In the genomic region with DNA sequence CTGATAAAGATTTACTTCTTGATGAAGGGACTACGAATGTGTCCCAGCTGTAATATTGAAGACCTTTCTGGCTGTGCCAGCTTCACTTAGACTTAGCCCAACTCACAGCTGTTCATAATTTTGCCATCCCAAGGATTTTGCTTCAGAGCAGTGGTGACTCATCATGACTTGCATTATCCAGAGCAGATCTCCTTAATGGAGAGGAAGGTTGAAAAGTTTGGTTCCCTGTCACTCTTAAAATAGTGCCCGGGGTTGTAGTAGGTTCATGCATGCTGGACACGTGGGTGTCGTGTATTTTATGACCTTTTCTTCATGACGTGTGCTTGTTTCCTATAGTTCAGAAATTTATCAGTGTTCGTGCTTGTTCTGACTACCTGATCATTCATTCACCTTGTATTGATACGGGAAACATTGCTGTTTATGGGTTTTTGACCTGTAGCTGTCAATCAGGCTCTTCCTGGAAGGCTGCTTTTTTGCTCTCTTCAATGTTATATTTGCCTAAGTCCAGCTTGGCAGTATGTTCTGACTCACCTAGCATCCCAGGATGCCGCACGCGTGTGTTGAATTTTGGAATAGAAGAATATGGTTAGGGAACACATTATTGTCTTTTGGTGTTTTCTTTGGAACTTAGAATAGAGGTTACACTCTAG, we compare ENCODE assay signal across 21 mouse cellular contexts. TPM values are rescaled to one million over a fixed set of nuclear protein-coding genes. Genes with fewer than 3 reads are reported as not detected.
DNase-seq lines count a peak whose midpoint lies in the region; ATAC-seq lines count a peak whose summit lies in the region.
"Had no signal": no experiment of that assay in that cellular context is flagged by ENCODE, and none has a peak within 500 bp of the region (broad histone marks: within the 10 kb centered on the region; RNA-seq: fewer than 3 reads in every experiment).

No protein-coding gene starts in this region.

- no peak overlapping the region for H3K9ac ChIP-seq in forebrain, embryonic 14.5 days (ENCODE audit: low read length)
- H3K9ac ChIP-seq: embryonic facial prominence, embryonic 13.5 days; forebrain, embryonic 13.5 days; hindbrain, embryonic 15.5 days; midbrain, embryonic 13.5 days had no signal

- no peak overlapping the region for H3K4me3 ChIP-seq in forebrain, embryonic 14.5 days (ENCODE audit: low read depth, low read length)
- H3K4me3 ChIP-seq: embryonic facial prominence, embryonic 13.5 days; forebrain, embryonic 13.5 days; hindbrain, embryonic 15.5 days; midbrain, embryonic 13.5 days had no signal

- ATAC-seq in common myeloid progenitor, adult 5-6 weeks (replicated peaks; ENCODE audit: low read depth, poor library complexity, severe bottlenecking) = 0 out of 2 replicates have a peak, but pooled peaks have one; percentile 2
- ATAC-seq in forebrain, embryonic 14.5 days = no peak
- ATAC-seq: forebrain, embryonic 13.5 days; midbrain, embryonic 13.5 days had no signal

- H3K4me1 ChIP-seq in forebrain, embryonic 14.5 days (ENCODE audit: control insufficient read depth, insufficient read depth, low read length) = no peaks in the 10 kb centered on the region
- H3K4me1 ChIP-seq: hindbrain, embryonic 15.5 days; midbrain, embryonic 13.5 days had no signal

- H3K4me2 ChIP-seq in forebrain, embryonic 14.5 days (ENCODE audit: low read length) = no peak overlapping the region
- H3K4me2 ChIP-seq: embryonic facial prominence, embryonic 13.5 days; forebrain, embryonic 13.5 days; hindbrain, embryonic 15.5 days; liver, embryonic 11.5 days; midbrain, embryonic 13.5 days had no signal

- H3K36me3 ChIP-seq in forebrain, embryonic 14.5 days (ENCODE audit: control insufficient read depth, insufficient read depth, low read length) = no peaks in the 10 kb centered on the region
- H3K36me3 ChIP-seq: embryonic facial prominence, embryonic 13.5 days; hindbrain, embryonic 15.5 days; midbrain, embryonic 13.5 days had no signal

- H3K27ac ChIP-seq in forebrain, embryonic 14.5 days (ENCODE audit: low read depth, low read length) = no peak overlapping the region
- H3K27ac ChIP-seq: embryonic facial prominence, embryonic 13.5 days; forebrain, embryonic 13.5 days; hindbrain, embryonic 15.5 days; midbrain, embryonic 13.5 days; stomach, postnatal 0 days had no signal

- H3K9me3 ChIP-seq in forebrain, embryonic 14.5 days (replicated peaks; ENCODE audit: control insufficient read depth, low read length) = no peaks in the 10 kb centered on the region
- H3K9me3 ChIP-seq: embryonic facial prominence, embryonic 13.5 days; forebrain, embryonic 13.5 days; hindbrain, embryonic 15.5 days; midbrain, embryonic 13.5 days had no signal

- no peaks in the 10 kb centered on the region for H3K27me3 ChIP-seq in forebrain, embryonic 14.5 days (replicated peaks; ENCODE audit: control insufficient read depth, insufficient read depth, low read length)
- H3K27me3 ChIP-seq: embryonic facial prominence, embryonic 13.5 days; forebrain, embryonic 13.5 days; hindbrain, embryonic 15.5 days; midbrain, embryonic 13.5 days had no signal

- WGBS in forebrain, embryonic 14.5 days = 92% methylated on average over 10 of the region's 10 CpGs

- peak; percentile 41 for DNase-seq in adrenal gland, adult 2 months
- DNase-seq in adrenal gland, postnatal 14 days = no peak
- peak; percentile 12 for DNase-seq in lung, postnatal 36 days
- DNase-seq in lung, postnatal 25 days (ENCODE audit: low spot score) = no peak
- DNase-seq in skeletal muscle tissue, adult 2 months (ENCODE audit: low read depth, low spot score) = peak; percentile 21
- DNase-seq in forebrain, embryonic 14.5 days (ENCODE audit: low spot score) = no peak
- no peak for DNase-seq in heart, adult 8-10 months (ENCODE audit: low spot score)
- DNase-seq: B cell, adult 2 months; cerebellum, adult 8-10 months; heart, postnatal 10 days; kidney, adult 18-20 months; kidney, postnatal 14 days; lung, postnatal 10 days; thymus, postnatal 25 days had no signal

RNA-seq across cellular contexts. Expression of gene Gbe1, which starts 17.0 kb away (rescaled TPM):
- total RNA-seq in adrenal gland, adult 2 months (2021) = 10 to 100 TPM; 61.9 to 83.0 TPM
- polyA plus RNA-seq in adrenal gland, adult 2 months (2012; rRNA removed) = 78.2 and 98.5 TPM in 2 replicates
- 57.7 and 65.3 TPM in 2 replicates for total RNA-seq in adrenal gland, postnatal 14 days (2021)
- 16.9 and 23.2 TPM in 2 replicates for total RNA-seq in common myeloid progenitor, adult 5-6 weeks (2017)
- 12.6 and 13.7 TPM in 2 replicates for polyA plus RNA-seq in forebrain, embryonic 14.5 days (2014; fragmentation: Nextera tagmentation; extraction: Ambion mirVana)
- total RNA-seq in heart, adult 8-10 months (2022) = 10 to 100 TPM; 47.6 to 53.7 (median 51.1) TPM

Comparison
In these comparisons a context has a peak if more than half of its experiments do, and no peak if none do; other contexts are left out.
1. DNase-seq: peak in adrenal gland, adult 2 months (single experiment), lung, postnatal 36 days (single experiment) and skeletal muscle tissue, adult 2 months (single experiment); none in adrenal gland, postnatal 14 days (single experiment), lung, postnatal 25 days (single experiment), forebrain, embryonic 14.5 days (single experiment) and heart, adult 8-10 months (single experiment).